Mouse (Mus musculus) urinary bladder, postnatal 14 days (tissue): ENCODE data around the gene Fut2.

Source experiments
- DNase-seq: peaks from one replicate; pipeline ENCODE4 v3.0.0; 2021; ENCODE audit warnings: low spot score

The Fut2 gene

GRCm38 (mm10) chr7:45598960-45599879, 67.0 kb downstream of the Fut2 start:
- no peak for DNase-seq
